Mouse (Mus musculus) gastrocnemius, adult 18-20 months (tissue): Measurements from ENCODE around the gene Gm21992. TPM values are rescaled to one million over a fixed set of nuclear protein-coding genes. Genes with fewer than 3 reads are reported as not detected.
A peak's percentile ranks its signal among the peaks of the same experiment; 100 is the strongest.

ENCODE experiments used
- DNase-seq: peaks from one replicate; pipeline ENCODE4 v3.0.0; 2021; ENCODE audit warnings: low spot score
- total RNA-seq, 2 experiments: library from RNA; stranded (reverse); gene quantifications; 2 replicates each; pipeline ENCODE4 v1.2.3; 2021

The Gm21992 gene
- total RNA-seq, 2 experiments from 2014 or later, result 6.8 to 12.7 TPM

DNA sequence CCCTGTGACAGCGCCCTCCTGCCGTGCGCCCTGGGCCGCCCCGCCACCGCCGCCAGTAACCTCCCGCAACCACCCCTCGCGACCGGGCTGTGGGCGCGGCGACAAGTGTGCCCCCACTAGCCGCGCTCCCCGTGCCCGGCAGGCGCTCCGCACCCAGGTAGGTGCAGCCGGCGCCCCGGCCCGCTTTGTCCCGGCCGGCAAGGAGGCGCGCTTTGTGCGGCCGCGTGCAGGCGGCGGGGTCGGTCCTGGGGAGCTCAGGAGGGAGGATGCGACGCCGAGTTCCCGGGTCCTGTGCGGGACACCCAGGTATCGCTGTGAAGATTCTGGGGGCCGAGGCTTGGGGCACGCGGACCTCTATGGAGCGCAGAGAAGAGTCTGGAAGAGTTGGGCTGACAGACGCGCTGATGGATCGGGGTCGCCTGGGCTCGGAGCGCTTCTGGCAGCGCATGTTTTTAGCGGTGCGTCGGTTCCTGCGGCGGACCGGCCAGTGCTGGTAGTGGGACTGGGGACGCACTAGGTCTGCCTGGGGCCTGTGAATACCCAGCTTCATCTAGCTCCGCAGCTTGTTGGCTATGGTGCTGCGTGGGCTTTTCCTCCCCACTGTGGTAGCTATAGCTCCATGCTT lies 99.1 kb downstream of the Gm21992 start:
- DNase-seq, result no peak

DNA sequence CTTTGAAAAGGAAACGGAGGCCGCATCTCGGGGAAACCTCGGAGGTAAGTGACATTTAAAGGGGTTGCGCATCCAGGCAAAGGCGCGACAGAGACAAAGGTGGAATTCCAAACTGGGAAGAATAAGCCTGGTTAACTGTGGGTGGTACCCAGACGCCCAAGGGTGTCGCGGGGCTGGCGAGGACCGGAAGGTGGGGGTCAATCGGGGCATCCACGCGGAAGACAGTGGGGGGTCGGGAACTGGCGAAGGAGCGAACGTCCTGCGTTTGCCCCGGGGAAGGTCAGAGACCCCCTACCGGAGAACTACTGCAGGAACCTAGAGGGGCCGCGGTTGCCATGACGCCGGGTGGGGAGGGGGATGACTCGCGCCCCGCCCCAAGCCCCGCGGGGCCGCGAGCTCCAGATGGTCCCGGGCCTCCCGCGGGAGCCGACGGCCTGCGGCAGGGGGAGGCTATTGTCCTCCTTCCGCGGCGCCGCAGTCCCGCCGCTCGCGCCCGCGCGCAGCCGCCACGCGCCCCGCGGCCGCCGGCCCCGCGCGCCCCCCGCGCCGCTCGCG lies 99.7 kb downstream of the Gm21992 start:
- DNase-seq, result no peak

DNA sequence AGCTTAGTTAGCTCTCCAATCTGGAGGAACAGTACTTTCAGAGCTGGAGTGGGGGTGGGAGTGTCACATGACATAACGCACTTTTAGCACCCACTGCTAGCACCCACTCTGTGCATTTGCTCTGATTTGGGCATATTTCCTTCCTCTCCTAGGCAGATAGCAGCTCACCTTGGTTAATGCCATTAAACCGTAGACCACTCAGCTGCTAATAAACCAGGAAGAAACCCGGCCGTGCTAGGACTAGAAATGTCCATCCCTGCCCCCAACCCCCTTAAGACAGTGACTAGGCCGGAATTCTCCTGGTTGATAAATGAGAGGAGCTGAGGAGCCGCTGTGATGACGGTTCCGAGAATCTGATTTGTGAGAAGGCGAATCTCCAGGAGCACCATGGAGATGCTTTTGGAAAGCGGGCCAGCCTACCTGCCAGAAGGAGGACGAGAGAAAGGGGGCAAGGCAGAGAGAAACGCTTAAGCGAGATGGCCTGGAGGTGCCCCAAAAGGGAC lies 100.3 kb downstream of the Gm21992 start, which contains the start of gene Sptbn2:
TSS of gene Sptbn2 (plus strand) at position 70 of the 503 bp plus-strand sequence.
- DNase-seq, result no peak

DNA sequence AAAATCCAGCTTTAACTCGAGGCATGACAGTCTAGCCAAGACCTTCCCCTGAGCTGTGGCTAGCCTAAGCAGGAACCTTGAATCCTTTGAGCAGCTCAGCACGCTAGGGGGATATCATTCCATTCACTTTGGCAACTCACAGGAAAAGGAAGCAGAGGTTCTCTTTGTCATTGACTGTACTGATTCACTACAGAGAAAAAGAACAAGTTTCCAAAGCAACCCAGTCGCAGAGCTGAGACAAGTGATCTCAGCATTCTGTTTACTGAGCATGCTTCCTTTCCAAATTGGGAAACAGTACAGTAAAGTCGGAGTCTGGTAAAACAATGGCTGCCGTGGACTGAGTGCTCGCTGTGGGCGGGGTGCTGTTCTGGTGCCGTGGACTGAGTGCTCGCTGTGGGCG lies 102.6 kb downstream of the Gm21992 start:
- DNase-seq, result no peak

DNA sequence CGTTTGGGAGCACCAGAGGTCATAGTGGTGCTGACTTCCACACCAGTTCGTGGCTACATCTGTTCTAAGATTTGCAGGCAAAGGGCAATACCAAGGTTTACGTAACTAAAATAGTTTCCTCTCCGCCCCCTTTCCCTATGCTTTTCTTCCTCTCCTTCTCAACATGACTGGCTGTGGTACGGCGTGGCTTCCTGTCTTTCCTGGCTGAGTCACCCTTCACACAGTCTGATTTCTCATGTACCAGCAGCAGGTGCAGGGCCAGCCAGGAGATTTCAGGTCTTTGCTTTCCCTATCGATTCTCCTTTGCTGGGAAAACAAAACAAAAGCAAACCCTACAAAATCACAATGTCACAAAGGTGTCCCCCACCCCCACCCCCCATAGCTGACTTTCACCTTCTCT lies 110.2 kb downstream of the Gm21992 start:
- DNase-seq, result no peak

DNA sequence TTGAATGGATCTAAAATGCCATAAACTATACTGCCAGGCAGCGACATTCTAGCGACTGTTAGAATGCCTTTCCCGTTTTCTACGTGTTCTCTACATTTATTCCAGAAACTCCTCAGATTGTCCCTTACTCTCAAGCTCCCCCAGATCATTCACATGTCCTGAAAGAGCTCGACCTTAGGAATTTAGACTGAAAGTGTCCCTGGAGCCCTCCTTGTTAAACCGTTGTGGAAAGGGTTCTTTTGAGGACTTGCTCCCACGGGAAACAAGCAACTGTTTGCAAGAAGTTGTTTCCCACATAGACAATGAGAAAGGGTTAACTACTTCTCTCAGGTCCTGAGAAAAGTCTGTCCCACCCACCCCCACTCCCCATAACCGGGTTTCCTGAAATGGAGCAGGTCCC lies 110.8 kb downstream of the Gm21992 start:
- no peak for DNase-seq

DNA sequence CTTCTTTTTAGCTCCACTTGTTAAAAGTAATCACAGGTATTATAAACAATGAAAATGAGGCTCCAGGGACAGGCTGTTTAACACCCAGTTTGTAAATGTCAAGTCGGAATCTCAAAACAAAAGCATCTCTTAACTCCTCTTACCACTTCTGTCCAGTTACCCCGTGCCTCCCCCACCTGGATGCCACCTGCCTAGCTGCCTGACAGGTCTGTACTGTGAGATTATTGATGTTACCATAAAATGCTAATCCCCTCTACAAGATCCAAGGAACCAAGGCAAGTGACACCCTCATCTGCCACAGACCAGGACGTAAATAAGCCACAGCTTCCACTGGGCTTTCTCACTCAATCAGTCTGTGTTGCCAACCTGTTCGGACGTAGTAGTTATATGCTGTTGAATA lies 111.6 kb downstream of the Gm21992 start:
- no peak for DNase-seq

DNA sequence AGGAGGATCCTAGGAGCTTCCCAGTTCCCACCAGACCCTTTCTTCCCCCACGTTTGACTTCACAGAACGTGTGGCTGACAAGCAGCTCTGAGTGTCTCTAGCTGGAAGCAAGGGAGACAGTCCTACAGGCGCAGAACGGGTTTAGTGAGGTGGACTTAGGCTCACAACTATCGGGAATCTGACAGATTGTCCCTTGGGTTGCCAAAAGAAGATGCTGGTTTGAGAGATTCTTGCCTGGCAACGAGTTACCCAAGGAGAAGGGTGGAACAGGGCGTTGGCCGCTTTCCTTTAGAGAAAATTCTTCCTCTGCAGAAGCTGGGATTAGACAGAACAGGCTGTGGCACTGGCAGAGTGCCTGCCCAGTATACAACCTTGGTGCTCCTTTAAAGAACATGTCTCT lies 112.6 kb downstream of the Gm21992 start:
- no peak for DNase-seq

DNA sequence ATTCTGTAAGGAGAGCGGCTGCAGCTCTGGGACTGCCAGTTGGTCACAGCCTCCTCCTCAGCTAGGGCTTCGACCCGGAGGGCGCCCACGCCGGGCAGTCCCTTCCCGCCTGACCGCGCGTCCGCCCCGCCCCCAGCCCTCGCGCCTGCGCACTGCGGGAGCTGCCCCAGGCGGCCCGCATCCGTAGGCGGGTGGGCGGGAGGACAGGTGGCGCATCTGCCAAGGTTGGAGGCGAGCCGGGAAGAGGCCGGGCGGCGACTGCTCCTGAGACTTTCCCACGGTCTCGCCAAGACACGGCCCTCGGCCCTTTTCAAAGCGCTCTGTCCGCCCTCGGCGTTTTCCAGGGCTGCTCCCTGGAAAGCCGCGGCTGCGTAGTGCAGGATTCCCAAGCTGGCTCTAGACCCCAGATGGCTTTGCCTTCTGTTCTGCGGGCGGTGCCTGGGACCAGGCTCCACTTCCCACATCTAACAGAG lies 113.2 kb downstream of the Gm21992 start, which contains the start of gene Gm960:
TSS of gene Gm960 (minus strand) at position 464 of the 473 bp plus-strand sequence.
- DNase-seq, result peak; percentile 48

DNA sequence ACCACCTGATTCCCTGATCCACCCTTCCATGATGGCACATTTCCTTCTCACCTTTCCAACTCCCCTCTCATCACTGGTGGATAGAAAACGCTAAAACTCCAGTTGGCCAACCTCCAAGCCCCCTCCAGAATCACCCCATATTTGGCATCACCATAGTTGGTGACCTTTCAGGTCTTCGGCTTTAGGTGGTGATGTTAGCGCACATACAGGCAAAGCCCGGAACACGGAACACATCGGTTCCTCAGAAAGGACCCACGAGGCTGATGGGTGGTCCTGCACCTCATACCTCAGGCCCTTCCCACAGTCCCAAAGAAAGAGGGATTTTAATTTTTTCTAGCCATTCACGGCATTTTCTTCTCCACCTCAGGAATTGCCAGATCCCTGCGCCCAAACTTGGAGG lies 113.7 kb downstream of the Gm21992 start:
- no peak for DNase-seq

DNA sequence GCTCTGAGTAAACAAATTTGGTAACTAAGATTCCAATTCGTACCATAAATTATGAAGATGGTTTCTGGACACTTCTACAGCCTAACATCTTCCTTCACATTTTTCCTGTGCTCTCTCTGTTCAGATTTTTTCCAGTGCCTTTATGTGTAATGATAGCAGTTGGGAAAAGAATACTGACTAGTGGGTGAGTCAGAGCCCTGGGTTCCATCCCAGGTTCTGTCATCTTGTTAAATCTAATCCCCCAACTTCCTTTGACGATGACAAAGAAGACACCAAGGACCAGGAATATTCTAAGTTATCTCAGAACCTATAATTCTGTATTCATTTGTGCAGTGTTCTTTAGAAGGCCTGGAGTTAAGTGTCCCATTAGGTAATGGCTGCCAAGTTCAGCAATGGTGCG lies 114.3 kb downstream of the Gm21992 start:
- no peak for DNase-seq

DNA sequence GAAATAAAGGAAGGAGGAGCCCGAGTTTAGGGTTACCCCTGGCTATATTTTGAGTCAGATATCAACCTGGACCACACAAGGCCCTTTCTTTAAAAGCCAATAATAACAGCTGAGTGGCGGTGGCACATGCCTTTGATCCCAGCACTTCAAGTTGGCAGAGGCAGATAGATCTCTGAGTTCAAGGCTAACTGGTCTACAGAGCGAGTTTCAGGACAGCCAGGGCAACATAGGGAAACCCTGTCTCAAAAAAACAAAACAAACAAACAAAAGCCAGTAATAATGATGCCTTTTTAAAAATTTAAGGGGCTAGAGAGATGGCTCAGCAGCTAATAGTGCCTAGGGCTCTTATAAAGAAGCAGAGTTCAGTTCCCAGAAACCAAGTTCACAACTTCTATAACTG lies 117.1 kb downstream of the Gm21992 start:
- DNase-seq, result no peak

Other genes starting within 250 kb of the Gm21992 start
- 1 to 10 TPM in 1 of 2 experiments, under 1 TPM in 1; 0.94 to 1.2 TPM for gene Lrfn4, start 195.9 kb downstream of the Gm21992 start, total RNA-seq
- gene Rce1, start 186.0 kb downstream of the Gm21992 start, total RNA-seq, result 1 to 10 TPM; 4.3 to 4.5 TPM
- under 1 TPM in 1 of 2 experiments, not detected in 1; 0.31 TPM for gene Gm960, start 112.9 kb downstream of the Gm21992 start, total RNA-seq
- under 1 TPM; 0.02 to 0.07 TPM for gene Sptbn2, start 100.4 kb downstream of the Gm21992 start, total RNA-seq
- gene Rbm4b, start 55.1 kb downstream of the Gm21992 start, total RNA-seq, result 1 to 10 TPM; 2.3 to 2.7 TPM
- gene Rbm4, start 17.7 kb downstream of the Gm21992 start, total RNA-seq, result 10 to 100 TPM; 31.4 to 34.8 TPM
- 10 to 100 TPM in 1 of 2 experiments, 1 to 10 TPM in 1; 8.0 to 10.5 TPM for gene Rbm14, start within 50 bp of the Gm21992 start, total RNA-seq
- gene Ccs, start 27.7 kb upstream of the Gm21992 start, total RNA-seq, result 10 to 100 TPM; 20.0 to 24.1 TPM
- gene Ccdc87, start 27.8 kb upstream of the Gm21992 start, total RNA-seq, result not detected
- 10 to 100 TPM; 26.6 to 30.1 TPM for gene Ctsf, start 43.5 kb upstream of the Gm21992 start, total RNA-seq
- gene Actn3, start 66.3 kb upstream of the Gm21992 start, total RNA-seq, result 1,000 to 10,000 TPM; 7,595 to 9,342 TPM
- 1 to 10 TPM; 2.0 to 2.3 TPM for gene Zdhhc24, start 67.1 kb upstream of the Gm21992 start, total RNA-seq
- 1 to 10 TPM; 1.7 to 2.0 TPM for gene Bbs1, start 95.0 kb upstream of the Gm21992 start, total RNA-seq
- 10 to 100 TPM; 13.2 to 14.2 TPM for gene Dpp3, start 116.7 kb upstream of the Gm21992 start, total RNA-seq
- gene Peli3, start 131.5 kb upstream of the Gm21992 start, total RNA-seq, result 1 to 10 TPM; 2.4 to 2.7 TPM
- 10 to 100 TPM; 64.6 to 66.7 TPM for gene Mrpl11, start 150.5 kb upstream of the Gm21992 start, total RNA-seq
- not detected for gene Npas4, start 178.7 kb upstream of the Gm21992 start, total RNA-seq
- 1 to 10 TPM; 4.1 to 5.3 TPM for gene Slc29a2, start 212.2 kb upstream of the Gm21992 start, total RNA-seq
- 10 to 100 TPM; 18.7 to 23.2 TPM for gene B4gat1, start 227.2 kb upstream of the Gm21992 start, total RNA-seq
- 1 to 10 TPM in 1 of 2 experiments, under 1 TPM in 1; 0.50 to 1.2 TPM for gene AC124502.3, start 227.3 kb upstream of the Gm21992 start, total RNA-seq
- gene Brms1, start 229.7 kb upstream of the Gm21992 start, total RNA-seq, result 10 to 100 TPM; 14.8 to 15.3 TPM
- 1 to 10 TPM in 1 of 2 experiments, under 1 TPM in 1; 0.71 to 1.2 TPM for gene Rin1, start 238.9 kb upstream of the Gm21992 start, total RNA-seq